Mouse (Mus musculus): ENCODE results near the gene Dusp19. TPM values are rescaled to one million over a fixed set of nuclear protein-coding genes. Genes with fewer than 3 reads are reported as not detected.

The Dusp19 gene
- polyA plus RNA-seq (2014; fragmentation: Illumina TruSeq; extraction: RNeasy Lipid Tissue Mini Kit (QIAGEN cat#74804); ENCODE audit: low read depth, low replicate concordance): 10.3 TPM

DNA sequence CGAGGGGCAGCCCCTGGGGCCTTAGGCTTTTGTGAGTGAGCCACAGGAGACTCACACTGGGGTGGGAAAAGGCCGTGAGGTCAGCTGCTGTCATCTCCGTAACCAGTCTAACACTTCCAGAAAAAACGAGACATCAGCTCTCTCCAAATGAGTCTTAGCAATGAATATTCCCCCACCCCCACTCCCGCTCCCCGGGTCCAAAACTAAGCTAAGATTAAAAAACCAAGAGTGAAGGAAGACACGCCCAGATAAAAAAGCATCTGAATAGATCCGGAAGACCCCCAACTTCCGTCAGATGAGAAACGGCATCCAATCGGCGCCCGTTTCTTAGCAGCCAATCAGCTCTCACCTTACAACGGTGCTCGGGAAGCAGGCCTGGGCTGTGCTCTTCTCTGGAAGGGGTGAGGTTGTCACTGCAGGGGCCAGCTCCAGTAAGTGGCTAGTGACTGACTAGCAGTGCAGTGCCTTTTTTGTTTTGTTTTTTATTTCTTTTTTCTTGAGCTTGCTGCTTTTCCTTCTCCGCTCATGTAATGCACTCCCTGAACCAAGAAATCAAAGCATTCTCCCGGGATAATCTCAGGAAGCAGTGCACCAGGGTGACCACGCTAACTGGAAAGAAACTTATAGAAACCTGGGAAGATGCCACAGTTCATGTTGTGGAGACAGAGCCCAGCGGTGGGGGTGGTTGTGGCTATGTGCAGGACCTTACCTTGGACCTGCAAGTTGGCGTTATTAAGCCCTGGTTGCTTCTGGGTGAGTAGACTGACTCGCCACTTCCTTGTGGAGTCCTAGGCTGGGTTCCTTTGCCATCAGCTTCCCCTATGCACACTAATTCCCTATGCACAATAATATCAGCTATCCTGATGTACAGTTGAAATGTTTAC lies at the start of gene Dusp19, which contains the start of gene Nup35:
TSS of gene Dusp19 (plus strand) at position 192 of the 884 bp plus-strand sequence.
TSS of gene Nup35 (plus strand) at position 383 of the 884 bp plus-strand sequence.

DNA sequence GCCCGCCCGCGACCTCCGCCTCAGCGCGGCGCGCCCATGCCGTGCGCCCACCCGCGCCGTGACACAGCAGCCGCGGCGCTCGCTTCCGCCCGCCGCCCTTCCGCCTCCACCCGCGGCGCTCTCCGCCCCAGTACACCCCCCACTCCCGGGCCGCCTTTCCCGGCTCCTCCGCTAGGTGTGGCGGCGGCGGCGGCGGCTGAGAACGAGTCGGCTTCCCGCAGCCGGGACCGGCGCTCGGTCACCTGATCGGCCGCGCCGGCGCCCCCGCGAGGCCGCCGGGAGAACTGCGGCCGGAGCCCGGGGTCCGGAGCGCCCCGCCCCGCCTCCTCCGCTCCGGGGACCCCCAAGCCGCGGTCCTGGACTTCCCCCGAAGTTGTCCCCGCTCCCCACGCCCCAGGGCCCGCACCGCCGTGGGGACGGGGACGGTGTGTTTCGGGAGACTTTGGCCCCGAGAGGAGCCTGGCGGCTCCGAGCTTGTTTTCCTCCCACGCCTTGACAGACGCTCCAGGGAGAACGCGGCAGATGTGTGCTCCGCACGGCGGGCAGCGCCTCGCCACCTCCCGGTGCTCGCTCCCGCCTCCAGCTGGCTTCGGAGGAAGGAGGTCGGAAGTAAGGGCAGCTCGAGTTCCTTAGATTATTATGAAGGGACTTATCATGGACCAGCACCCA lies 35.7 kb upstream of the Dusp19 start, which contains the start of gene Nckap1:
TSS of gene Nckap1 (minus strand) at position 338 of the 669 bp plus-strand sequence.

Other genes starting within 250 kb of the Dusp19 start
- 5.6 TPM for gene Frzb, start 169.4 kb upstream of the Dusp19 start, polyA plus RNA-seq (2014; fragmentation: Illumina TruSeq; extraction: RNeasy Lipid Tissue Mini Kit (QIAGEN cat#74804); ENCODE audit: low read depth, low replicate concordance)
- gene Nckap1, start 35.7 kb upstream of the Dusp19 start, polyA plus RNA-seq (2014; fragmentation: Illumina TruSeq; extraction: RNeasy Lipid Tissue Mini Kit (QIAGEN cat#74804); ENCODE audit: low read depth, low replicate concordance): 55.2 TPM
- 9.4 TPM for gene Nup35, start 191 bp downstream of the Dusp19 start, polyA plus RNA-seq (2014; fragmentation: Illumina TruSeq; extraction: RNeasy Lipid Tissue Mini Kit (QIAGEN cat#74804); ENCODE audit: low read depth, low replicate concordance)

Measured in heart, adult 10 weeks (tissue).